Mouse (Mus musculus) E14TG2a.4 (cell line): ENCODE measurements around the gene Mbd4.

Experiments used
- CTCF ChIP-seq: conservative IDR thresholded peaks from 2 replicates; pipeline ENCODE4 v1.5.1; 2014; ENCODE audit warnings: low read length
- NANOG ChIP-seq: IDR thresholded peaks from 2 replicates; pipeline ENCODE4 v1.6.1; 2014; ENCODE audit warnings: borderline replicate concordance, low read length, mixed read lengths
- POU5F1 ChIP-seq: IDR thresholded peaks from 2 replicates; pipeline ENCODE4 v1.6.1; 2014; ENCODE audit warnings: low read length, borderline replicate concordance

- peak; percentile 54 for TF ChIP-seq CTCF
- TF ChIP-seq NANOG: no peak
- no peak for TF ChIP-seq POU5F1
These were observed 39.1 kb downstream of the Mbd4 start for GRCm38 (mm10) chr6:115814104-115814503.
